Mouse (Mus musculus) gastrocnemius, postnatal 10 days (tissue): ENCODE results near the gene Kcnc1. TPM values are rescaled to one million over a fixed set of nuclear protein-coding genes. Genes with fewer than 3 reads are reported as not detected.

Source experiments
- DNase-seq: peaks from one replicate; pipeline ENCODE4 v3.0.0; 2021; ENCODE audit warnings: mixed read lengths
- total RNA-seq, 2 experiments: library from RNA; stranded (reverse); gene quantifications; 2 replicates each; pipeline ENCODE4 v1.2.3; 2021

The Kcnc1 gene
- total RNA-seq, 2 experiments from 2014 or later, result 19.7 to 21.1 TPM

GRCm38 (mm10) chr7:46477456-46477855 is 81.2 kb downstream of the Kcnc1 start:
- no peak for DNase-seq

DNA sequence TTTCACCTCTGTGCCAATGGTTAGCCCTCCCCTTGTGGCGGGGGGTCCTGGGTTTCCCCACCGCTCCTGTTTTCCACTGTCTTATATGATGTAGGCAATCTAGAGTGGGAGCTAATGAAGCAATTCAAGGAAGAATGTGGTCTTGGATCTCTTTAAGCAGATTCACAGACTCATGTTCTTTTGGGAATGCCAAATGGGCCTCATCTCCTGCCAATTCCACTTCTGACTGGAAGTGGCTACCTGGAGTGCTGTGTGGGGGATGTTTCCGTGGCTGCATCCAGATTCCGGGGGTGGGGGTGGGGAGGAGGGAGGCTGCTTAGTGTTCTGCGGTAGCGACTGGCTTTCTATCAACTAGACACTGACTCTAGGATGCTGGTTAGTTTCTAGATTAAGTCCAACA is 83.5 kb downstream of the Kcnc1 start:
- DNase-seq, result no peak

DNA sequence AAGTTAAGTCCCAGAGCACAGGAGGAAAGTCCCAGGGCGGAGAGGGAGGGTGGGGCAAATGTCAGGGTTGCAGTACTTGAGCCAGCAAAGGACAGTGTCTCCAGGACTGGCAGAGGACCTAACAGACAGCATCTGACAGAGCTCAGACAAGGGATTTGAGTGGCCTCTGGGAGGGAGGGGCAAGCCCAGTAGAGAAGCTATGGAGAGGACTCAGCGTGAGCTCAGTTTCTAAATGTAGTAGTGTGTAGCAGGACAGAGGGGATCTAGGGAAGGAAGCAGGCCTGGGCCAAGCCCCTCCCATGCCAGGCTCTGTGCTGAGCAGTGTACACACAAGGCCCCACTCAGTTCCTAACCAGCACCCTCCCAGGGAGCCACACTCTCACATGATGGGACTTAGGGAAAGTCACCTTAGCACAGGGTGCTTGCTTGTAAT is 85.8 kb downstream of the Kcnc1 start:
- peak; percentile 25 for DNase-seq

- no peak for DNase-seq
These were observed 86.8 kb downstream of the Kcnc1 start for GRCm38 (mm10) chr7:46483050-46483449.

DNA sequence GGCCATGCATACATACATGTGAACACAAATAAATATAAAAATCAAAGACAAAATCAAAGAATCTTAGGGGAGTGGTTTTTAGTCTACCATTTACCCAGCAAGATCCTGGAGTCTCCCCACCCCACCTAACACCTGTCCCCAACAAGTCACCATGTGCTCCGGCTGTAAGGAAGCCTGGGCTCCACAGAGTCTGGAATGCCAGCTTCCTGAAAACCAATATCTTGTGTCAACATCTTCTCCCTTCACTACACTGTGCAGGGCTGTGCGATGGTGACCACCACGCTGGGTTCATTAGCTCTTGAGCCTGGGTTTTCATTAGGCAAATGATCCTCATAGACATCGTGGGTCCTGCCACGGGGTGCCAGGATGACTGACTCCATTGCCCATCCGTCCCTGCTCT is 87.9 kb downstream of the Kcnc1 start:
- no peak for DNase-seq

- DNase-seq, result no peak
These were observed 90.5 kb downstream of the Kcnc1 start for GRCm38 (mm10) chr7:46486761-46487160.

DNA sequence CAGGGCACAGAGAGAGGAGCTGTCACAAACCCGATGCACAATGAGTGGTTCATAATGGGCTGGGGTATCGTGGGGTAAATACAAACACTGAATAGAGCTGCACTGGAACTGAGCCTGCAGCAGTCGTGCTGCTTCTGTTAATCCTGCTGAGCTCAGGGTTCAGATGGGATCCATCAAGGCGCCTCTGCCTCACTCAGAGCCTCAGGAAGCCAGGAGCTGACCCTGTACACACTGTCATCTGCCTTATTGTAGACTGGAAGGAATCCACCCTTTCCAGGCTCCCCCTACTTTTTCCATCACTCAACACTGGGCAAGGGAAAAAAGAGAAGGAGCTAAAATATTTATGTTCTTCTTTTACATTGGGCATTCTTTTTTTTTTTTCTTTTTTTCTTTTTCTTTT is 91.1 kb downstream of the Kcnc1 start:
- no peak for DNase-seq

Other genes with a start within 250 kb of the Kcnc1 start
- gene Abcc8, start 216.5 kb upstream of the Kcnc1 start, total RNA-seq, result 1 to 10 TPM; 2.5 to 2.8 TPM
- gene Ush1c, start 158.0 kb upstream of the Kcnc1 start, total RNA-seq, result 1 to 10 TPM; 1.1 to 2.0 TPM
- under 1 TPM; 0.27 to 0.31 TPM for gene Otog, start 155.5 kb upstream of the Kcnc1 start, total RNA-seq
- gene Myod1, start 20.0 kb upstream of the Kcnc1 start, total RNA-seq, result 10 to 100 TPM; 36.8 to 45.3 TPM
- gene Sergef, start 243.3 kb downstream of the Kcnc1 start, total RNA-seq, result 1 to 10 TPM; 5.8 to 6.7 TPM